Mouse (Mus musculus) 3134 (cell line): ENCODE data around the gene Rps12-ps3.

Experiments
- DNase-seq: peaks from one replicate; pipeline ENCODE4 v3.0.0-alpha.2; 2011; ENCODE audit warnings: low spot score; ENCODE audit not compliant: insufficient read length; ENCODE audit errors: extremely low read depth

Gene Rps12-ps3

GRCm38 (mm10) chr19:59321990-59322389 is at the start of gene Rps12-ps3:
Rps12-ps3 (plus strand) TSS chr19:59322290.
- no peak for DNase-seq

- DNase-seq, result no peak
These were observed 48.9 kb upstream of the Rps12-ps3 start for GRCm38 (mm10) chr19:59273190-59273589.

DNA sequence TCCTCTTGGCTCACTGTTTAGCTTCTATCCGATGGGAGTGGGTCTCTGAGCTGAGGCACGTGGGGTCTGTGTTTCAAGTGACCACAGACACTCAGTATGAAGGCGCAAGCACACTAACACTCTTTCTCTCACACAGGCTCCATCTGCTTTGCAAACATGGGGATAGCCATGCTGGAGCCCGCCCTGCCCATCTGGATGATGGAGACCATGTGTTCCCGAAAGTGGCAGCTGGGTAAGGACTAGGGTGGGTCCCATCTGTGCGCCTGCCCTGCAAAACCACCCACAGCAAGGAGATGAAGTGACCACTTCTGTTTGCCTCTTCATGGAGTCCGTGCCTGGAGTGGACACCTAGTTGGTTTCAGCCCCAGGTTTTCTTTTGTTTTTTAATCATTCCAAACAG is 45.7 kb upstream of the Rps12-ps3 start:
- DNase-seq, result no peak

DNA sequence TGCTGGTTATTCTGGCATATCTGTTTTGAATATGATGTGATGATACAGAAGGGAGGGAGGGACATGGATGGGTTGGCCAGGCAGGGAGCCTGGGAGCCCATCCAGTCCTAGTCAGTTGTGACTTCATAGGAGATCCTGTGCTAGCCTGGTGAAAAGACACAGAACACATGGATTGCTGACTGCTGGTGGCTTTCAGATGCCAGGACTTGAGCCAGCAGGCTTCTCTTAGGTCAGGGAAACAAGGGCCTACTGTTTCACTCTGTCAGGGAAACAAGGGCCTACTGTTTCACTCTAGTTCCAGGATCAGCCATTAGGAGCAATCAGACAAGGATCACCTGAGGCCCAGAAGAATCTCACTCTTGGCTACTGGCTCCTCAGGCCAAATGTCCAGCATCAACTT is 41.2 kb upstream of the Rps12-ps3 start:
- no peak for DNase-seq

- DNase-seq, result no peak
These were observed 40.1 kb upstream of the Rps12-ps3 start for GRCm38 (mm10) chr19:59282001-59282400.

GRCm38 (mm10) chr19:59289042-59289441 is 33.0 kb upstream of the Rps12-ps3 start:
- DNase-seq, result no peak

GRCm38 (mm10) chr19:59289811-59290210 is 32.3 kb upstream of the Rps12-ps3 start:
- peak; percentile 24 for DNase-seq

DNA sequence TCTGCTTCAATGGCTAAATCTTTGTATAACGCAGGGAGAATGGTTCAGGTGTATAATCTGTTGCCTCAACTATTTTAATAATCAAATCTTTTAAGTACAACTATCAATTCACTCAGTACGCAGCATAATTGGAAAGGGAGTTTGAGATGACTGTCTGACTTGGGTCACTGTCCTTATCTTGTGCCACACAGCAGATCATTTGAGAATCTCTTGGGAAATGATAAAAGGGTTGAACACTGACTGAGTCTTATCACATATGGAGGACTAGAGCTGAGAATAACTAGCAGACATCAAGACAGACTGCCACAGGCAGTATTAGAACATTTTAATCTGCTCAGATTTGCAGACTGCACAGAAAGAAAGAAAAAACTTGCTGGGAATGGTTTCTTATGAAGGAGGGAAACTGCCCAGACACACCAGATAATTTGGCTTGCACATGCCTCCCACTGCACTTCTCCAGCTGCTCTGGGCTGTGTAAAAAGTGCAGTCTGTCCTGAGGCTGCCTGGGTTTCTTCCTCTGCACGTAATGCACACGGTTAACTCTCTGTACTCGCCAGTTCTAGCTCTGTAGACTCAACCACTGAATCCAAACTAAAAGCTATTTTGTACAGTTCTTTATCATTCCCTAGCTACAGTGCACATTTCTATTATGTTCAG is 29.8 kb upstream of the Rps12-ps3 start:
- no peak for DNase-seq

- no peak for DNase-seq
These were observed 6.8 kb upstream of the Rps12-ps3 start for GRCm38 (mm10) chr19:59315308-59315707.

- no peak for DNase-seq
These were observed 5.5 kb upstream of the Rps12-ps3 start for GRCm38 (mm10) chr19:59316571-59316970.

GRCm38 (mm10) chr19:59330816-59331225 is 8.7 kb downstream of the Rps12-ps3 start:
- no peak for DNase-seq

- DNase-seq, result no peak
These were observed 14.6 kb downstream of the Rps12-ps3 start for GRCm38 (mm10) chr19:59336655-59337054.

DNA sequence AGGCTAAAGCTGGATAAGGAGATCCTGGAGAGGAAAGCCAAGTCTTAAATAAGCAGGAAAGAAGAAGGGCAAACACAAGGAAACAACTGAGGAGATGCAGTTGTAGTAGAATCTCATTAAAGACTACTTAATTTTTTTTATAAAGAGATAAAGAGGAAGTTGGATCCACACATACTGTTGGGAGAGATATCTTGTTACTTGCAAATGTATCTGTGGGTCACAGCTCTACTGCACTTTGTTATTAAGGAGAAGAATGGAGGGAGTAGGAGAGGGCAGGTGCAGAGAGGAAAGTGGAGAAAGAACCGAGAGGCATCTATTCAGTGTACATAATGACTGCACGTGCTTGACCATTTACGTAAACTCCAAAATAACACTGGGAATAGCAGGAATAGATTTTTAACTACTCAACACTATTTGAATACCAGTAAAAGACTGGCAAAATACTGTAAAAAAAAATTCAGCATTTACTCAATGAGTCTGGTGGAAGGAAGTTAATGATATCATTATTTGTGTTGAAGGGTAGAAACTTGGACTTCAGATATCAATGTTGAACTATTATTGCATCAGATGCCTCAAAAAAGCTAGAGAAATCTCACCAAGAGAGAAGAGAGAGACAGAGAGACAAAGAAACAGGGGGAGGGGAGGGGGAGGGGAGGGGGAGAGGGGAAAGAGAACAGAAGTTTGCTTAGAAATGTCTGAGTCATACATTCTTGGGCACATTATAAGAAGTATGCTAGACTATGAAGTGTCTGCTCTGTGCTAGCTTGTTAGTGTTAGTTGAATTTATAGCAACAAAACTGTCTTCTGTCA is 16.0 kb downstream of the Rps12-ps3 start:
- peak; percentile 12 for DNase-seq

DNA sequence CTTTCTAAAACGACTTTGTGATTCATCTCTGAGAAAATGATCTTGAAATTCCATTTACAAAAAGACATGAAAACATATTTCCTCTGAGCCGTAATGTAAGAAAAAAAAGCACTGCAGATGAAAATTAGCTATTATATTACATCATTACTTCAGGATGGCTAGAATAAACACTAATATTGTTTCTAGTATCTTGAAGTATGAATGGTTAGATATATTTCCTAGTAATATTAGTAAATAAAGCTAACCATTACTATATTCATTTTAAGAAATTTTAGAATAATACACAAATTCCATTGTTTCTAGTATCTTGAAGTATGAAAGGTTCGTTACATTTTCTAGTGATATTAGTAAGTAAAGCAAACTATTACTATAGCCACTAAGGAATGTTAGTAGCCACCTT is 17.8 kb downstream of the Rps12-ps3 start:
- DNase-seq, result no peak

DNA sequence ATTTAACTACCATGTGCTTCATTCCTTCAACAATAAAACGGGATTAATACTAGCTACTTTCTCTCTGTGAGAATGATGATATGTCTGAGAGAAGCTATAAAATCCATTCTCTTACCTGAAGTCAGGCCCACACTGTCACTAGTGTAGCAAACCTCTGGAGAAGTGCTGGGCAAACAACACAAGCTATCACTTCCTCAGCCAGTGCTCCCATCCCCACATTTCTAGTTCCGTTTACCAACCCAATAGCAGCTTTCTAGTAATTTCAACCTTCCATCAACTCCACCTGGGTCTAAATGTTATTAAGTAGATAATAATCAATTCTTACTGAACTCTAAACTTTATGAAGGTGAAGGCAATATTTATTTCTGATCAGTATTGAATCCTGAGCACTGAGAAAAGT is 20.9 kb downstream of the Rps12-ps3 start:
- no peak for DNase-seq

DNA sequence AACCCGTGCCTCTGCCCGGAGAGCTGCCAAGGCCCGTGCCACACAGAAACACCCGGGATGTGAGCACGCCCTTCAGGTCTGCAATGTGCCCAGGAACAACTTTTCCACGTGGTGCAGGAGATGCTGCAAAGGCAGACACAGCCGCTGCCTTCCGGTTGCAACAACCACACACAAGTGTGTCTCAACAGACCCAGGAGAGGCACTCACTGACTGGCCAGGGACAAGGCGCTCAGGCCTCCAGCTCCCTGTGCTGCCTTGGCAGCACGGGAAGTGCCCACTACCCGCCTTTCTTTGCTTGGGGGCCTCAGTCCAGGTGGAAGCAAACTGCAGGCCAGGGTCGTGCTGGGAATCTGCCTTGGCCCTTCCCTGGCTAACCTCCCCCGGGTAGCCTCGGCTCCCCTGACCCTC is 22.2 kb downstream of the Rps12-ps3 start:
- peak; percentile 66 for DNase-seq

- peak; percentile 79 for DNase-seq
These were observed 23.1 kb downstream of the Rps12-ps3 start for GRCm38 (mm10) chr19:59345081-59345657.

DNA sequence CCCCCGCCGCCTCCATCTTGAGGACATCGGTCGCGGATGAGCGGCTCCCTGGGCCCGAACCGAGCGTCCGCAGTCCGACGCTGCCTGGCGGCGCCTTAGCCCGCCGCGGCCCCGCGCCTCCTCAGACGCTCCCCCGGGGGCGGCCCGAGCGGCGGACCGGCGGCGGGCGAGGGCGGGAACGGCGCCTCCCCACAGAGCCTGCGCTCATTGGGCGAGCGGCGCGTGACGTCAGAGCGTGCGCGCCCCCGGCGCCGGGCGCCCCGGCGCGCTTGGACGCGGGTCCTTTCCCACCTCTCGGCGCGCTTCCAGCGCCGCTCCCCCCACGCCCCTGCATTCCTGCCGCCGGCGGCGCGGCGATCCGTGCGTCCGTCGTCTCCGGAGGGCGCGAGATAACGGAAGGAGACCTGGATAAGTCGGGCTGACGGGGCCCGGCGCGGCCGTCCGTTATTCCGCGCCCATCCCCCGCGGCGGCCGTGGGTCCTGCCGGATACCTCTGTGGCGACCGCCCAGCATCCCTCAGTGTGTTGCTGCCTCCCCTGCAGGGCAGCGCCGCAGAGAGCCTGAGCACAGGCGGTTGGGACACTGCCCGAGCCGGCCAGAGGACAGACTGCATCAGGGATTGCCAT is 23.7 kb downstream of the Rps12-ps3 start, which contains the start of gene Pdzd8:
Pdzd8 (minus strand) TSS at position 123 of the 626 bp plus-strand sequence.
- peak; percentile 92 for DNase-seq

GRCm38 (mm10) chr19:59346325-59346724 is 24.2 kb downstream of the Rps12-ps3 start:
- no peak for DNase-seq

DNA sequence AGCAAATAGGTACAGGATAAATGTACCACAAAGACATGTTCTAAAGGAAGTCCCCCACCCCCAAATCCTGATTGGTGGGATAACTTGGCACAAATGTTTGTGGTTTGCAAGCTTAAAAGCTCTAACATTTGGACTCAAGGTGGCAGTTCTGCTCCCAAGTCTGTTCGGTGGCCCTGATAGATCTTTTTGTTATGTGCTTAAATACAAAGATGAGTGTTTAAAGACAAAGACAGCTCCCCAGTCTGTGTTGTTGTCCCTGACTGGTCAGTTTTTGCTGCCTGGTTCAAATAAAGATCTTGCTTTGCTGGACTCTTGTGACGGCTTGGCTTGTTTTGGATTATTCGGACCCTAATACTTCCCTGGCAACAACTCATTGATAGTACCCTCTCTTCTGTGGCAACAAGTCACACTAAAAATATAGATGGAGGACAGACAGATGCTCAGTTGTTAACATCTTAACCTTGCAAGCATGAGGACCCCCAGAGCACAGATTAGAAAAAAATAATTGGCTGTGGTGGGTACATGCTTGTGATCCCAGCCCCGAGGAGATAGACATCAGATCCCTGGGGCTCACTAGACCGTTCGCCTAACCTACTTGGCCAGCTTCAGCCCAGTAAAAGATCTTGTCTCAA is 27.4 kb downstream of the Rps12-ps3 start:
- DNase-seq, result no peak
